Mouse (Mus musculus) ES-E14 (cell line): ENCODE measurements around the gene Zfp383.

ENCODE experiments used
- CHD2 ChIP-seq: IDR thresholded peaks from 2 replicates; pipeline ENCODE4 v1.6.1; 2014; ENCODE audit warnings: mild to moderate bottlenecking, low read depth, low read length, inconsistent platforms
- HCFC1 ChIP-seq: IDR thresholded peaks from 2 replicates; pipeline ENCODE4 v1.6.1; 2012; ENCODE audit warnings: low read length, inconsistent platforms, borderline replicate concordance; ENCODE audit not compliant: insufficient read depth
- MAFK ChIP-seq: IDR thresholded peaks from 2 replicates; pipeline ENCODE4 v1.6.1; 2014; ENCODE audit warnings: mild to moderate bottlenecking, low read depth, low read length, inconsistent platforms; ENCODE audit not compliant: insufficient read depth
- ZC3H11A ChIP-seq: IDR thresholded peaks from 2 replicates; pipeline ENCODE4 v1.6.1; 2012; ENCODE audit warnings: low read depth, mild to moderate bottlenecking, inconsistent platforms, low read length, borderline replicate concordance
- ZNF384 ChIP-seq: IDR thresholded peaks from 2 replicates; pipeline ENCODE4 v1.6.1; 2012; ENCODE audit warnings: low read depth, low read length, inconsistent platforms

- no peak for TF ChIP-seq ZNF384
- no peak for TF ChIP-seq ZC3H11A
- no peak for TF ChIP-seq CHD2
- TF ChIP-seq MAFK, result no peak
- no peak for TF ChIP-seq HCFC1
These were observed 17.5 kb upstream of the Zfp383 start for GRCm38 (mm10) chr7:29890501-29890900.
